Mouse (Mus musculus): ENCODE data around the gene Etv6. TPM values are rescaled to one million over a fixed set of nuclear protein-coding genes. Genes with fewer than 3 reads are reported as not detected.
A peak's percentile ranks its signal among the peaks of the same experiment; 100 is the strongest.

Etv6 gene
- polyA plus RNA-seq, 1 experiment from 2014 or later: 10.4 TPM

DNA sequence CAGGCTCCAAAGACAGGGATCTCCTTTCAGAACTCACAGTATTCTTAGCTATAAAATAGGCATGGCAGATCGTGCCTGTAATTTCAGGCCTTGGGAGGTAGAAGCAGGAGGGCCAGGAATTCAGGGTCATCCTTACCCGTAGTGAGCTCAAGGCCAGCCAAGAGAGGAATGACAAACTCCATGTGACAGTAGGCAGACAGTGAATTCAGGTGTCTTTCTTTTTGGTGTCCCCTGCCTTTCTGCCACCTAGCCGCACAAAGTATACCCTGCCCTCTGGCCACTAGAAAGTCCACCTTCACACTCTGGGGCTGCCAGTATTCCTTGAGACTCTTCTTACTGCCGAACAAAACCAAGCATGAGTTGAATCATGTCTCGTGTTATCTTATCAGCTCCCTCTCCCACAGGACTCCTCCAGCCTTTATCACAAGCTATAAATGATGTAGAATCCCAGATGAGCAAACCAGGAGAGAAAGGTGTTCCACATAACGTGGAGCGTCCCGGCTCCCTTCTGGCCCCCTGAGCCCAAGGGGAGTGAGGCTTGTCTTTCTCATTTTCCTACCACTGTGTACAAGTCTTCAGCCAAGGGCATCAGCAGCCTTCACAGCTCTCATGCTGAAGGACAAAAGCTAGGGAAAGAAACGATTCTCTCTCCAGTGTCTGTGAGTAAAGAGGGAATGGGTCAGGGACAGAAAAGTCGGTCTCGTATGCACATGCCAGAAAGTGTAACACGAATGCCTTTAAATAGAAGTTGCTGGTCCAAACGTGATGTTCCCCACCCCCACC is 175.4 kb downstream of the Etv6 start:
- Histone ChIP-seq H3K4me3 (replicated peaks; ENCODE audit: low read length) (no peak overlapping the region), H3K9ac (ENCODE audit: low read length) (no peak overlapping the region), H3K36me3 (ENCODE audit: control insufficient read depth, insufficient read depth, low read length) (no peaks in the 10 kb centered on the region), H3K4me1 (ENCODE audit: control insufficient read depth, insufficient read depth, low read length) (peaks cover 21% of the 10 kb centered on the region), H3K4me2 (ENCODE audit: low read depth, low read length) (no peak overlapping the region), H3K9me3 (replicated peaks; ENCODE audit: control insufficient read depth, low read length) (no peaks in the 10 kb centered on the region), H3K27ac (ENCODE audit: low read length) (no peak overlapping the region), H3K27me3 (ENCODE audit: control insufficient read depth, insufficient read depth, low read length) (no peaks in the 10 kb centered on the region)
- 74% methylated on average over 13 of the region's 13 CpGs for WGBS
- ATAC-seq (ENCODE audit: insufficient read depth, low FRiP score): no peak

DNA sequence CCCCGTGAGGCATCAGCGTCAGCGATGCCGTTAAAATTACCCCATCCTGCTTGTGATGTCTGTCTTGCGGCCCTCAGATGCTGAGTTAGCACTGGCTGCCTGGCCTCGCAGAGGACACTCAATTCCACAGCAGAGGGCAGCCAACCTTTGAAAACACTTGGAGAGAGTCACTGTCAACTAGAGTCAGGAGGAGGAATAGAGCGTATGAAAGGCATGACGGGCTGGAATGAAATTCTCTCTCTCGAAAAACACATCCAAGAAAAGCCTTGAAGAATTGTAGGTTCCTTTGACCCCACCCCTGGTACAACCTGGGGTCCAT is 175.9 kb downstream of the Etv6 start:
- H3K9ac ChIP-seq (ENCODE audit: low read length): no peak overlapping the region
- H3K27ac ChIP-seq (ENCODE audit: low read length): no peak overlapping the region
- 86% methylated on average over 9 of the region's 9 CpGs for WGBS
- peaks cover 21% of the 10 kb centered on the region for H3K4me1 ChIP-seq (ENCODE audit: control insufficient read depth, insufficient read depth, low read length)
- H3K36me3 ChIP-seq (ENCODE audit: control insufficient read depth, insufficient read depth, low read length): no peaks in the 10 kb centered on the region
- ATAC-seq (ENCODE audit: insufficient read depth, low FRiP score): no peak
- no peak overlapping the region for H3K4me3 ChIP-seq (replicated peaks; ENCODE audit: low read length)
- no peaks in the 10 kb centered on the region for H3K27me3 ChIP-seq (ENCODE audit: control insufficient read depth, insufficient read depth, low read length)
- no peaks in the 10 kb centered on the region for H3K9me3 ChIP-seq (replicated peaks; ENCODE audit: control insufficient read depth, low read length)
- no peak overlapping the region for H3K4me2 ChIP-seq (ENCODE audit: low read depth, low read length)

DNA sequence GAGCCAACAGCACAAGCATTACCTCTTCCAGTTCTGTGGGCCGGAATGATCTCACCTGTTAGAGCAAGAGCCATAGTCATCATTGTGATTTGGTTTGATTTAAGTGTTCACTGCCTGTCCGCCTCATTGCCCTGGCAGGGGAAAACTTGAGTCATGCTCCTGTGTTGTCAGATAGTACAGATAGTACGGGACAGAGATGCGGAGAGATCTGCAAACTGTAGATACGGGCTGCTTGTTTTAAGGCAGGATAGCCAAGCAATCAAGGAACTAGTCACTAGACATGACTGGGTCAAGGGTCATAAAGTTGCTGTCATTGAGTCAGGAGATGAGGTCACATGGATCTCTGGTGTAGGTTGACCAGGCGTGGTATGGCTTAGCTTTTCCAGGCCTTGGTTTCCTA is 182.2 kb downstream of the Etv6 start:
- H3K4me2 ChIP-seq (ENCODE audit: low read depth, low read length): no peak overlapping the region
- ATAC-seq (ENCODE audit: insufficient read depth, low FRiP score): no peak
- 91% methylated on average over 6 of the region's 6 CpGs for WGBS
- H3K4me1 ChIP-seq (ENCODE audit: control insufficient read depth, insufficient read depth, low read length): peaks cover 31% of the 10 kb centered on the region
- no peaks in the 10 kb centered on the region for H3K9me3 ChIP-seq (replicated peaks; ENCODE audit: control insufficient read depth, low read length)
- H3K4me3 ChIP-seq (replicated peaks; ENCODE audit: low read length): no peak overlapping the region
- no peak overlapping the region for H3K9ac ChIP-seq (ENCODE audit: low read length)
- H3K27me3 ChIP-seq (ENCODE audit: control insufficient read depth, insufficient read depth, low read length): no peaks in the 10 kb centered on the region
- H3K36me3 ChIP-seq (ENCODE audit: control insufficient read depth, insufficient read depth, low read length): no peaks in the 10 kb centered on the region
- no peak overlapping the region for H3K27ac ChIP-seq (ENCODE audit: low read length)

DNA sequence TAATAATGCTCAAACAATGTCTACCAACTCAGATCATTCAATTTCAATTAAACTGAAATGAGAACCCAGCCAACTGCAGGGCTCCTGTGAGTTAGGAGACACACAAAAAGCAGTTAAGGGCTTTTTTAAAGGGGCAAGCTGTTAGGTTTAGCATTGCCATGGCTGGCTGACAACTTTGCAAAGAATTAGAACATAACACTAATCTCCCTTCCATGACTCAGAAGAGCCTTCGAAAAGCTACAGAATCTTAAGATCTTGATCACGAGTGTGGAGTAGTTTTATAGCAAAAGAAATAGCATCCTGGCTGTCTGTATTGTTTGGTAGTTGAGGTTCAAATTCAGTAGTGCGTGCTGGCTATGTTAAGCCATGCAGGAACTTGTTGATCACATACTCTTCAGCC is 182.9 kb downstream of the Etv6 start:
- no peak overlapping the region for H3K9ac ChIP-seq (ENCODE audit: low read length)
- peaks cover 31% of the 10 kb centered on the region for H3K4me1 ChIP-seq (ENCODE audit: control insufficient read depth, insufficient read depth, low read length)
- ATAC-seq (ENCODE audit: insufficient read depth, low FRiP score): no peak
- no peaks in the 10 kb centered on the region for H3K9me3 ChIP-seq (replicated peaks; ENCODE audit: control insufficient read depth, low read length)
- no peak overlapping the region for H3K4me2 ChIP-seq (ENCODE audit: low read depth, low read length)
- 83% methylated on average over 3 of the region's 3 CpGs for WGBS
- H3K27ac ChIP-seq (ENCODE audit: low read length): no peak overlapping the region
- H3K27me3 ChIP-seq (ENCODE audit: control insufficient read depth, insufficient read depth, low read length): no peaks in the 10 kb centered on the region
- no peaks in the 10 kb centered on the region for H3K36me3 ChIP-seq (ENCODE audit: control insufficient read depth, insufficient read depth, low read length)
- H3K4me3 ChIP-seq (replicated peaks; ENCODE audit: low read length): no peak overlapping the region

DNA sequence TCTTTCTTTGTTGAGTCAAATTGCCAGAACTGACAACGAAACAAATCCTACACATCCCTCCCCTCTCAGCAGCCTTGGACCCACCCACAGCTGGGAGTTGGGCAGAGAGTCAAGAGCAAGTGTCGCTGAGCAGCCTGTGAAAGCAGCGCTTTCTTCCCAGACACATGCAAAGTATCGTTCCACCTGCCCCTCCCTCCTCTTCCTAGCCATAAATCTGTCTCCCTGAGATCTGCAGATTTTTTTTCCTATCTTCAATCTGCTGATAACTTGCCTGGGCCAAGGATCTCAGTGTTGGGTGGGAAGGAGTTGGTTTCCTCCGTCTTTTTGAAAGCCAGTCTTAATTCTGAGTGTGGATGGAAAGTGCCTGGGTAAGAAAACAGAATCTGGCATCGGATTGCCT is 183.9 kb downstream of the Etv6 start:
- Histone ChIP-seq H3K27ac (ENCODE audit: low read length) (peak overlapping the region; percentile 41; the same call in 1 of the 2 replicates), H3K36me3 (ENCODE audit: control insufficient read depth, insufficient read depth, low read length) (no peaks in the 10 kb centered on the region), H3K4me1 (ENCODE audit: control insufficient read depth, insufficient read depth, low read length) (peaks cover 31% of the 10 kb centered on the region), H3K4me3 (replicated peaks; ENCODE audit: low read length) (no peak overlapping the region), H3K27me3 (ENCODE audit: control insufficient read depth, insufficient read depth, low read length) (no peaks in the 10 kb centered on the region), H3K4me2 (ENCODE audit: low read depth, low read length) (peak overlapping the region; percentile 7; the same call in 1 of the 2 replicates), H3K9me3 (replicated peaks; ENCODE audit: control insufficient read depth, low read length) (no peaks in the 10 kb centered on the region), H3K9ac (ENCODE audit: low read length) (peak overlapping the region; percentile 14; the same call in 1 of the 2 replicates)
- WGBS: 35% methylated on average over 6 of the region's 6 CpGs
- ATAC-seq (ENCODE audit: insufficient read depth, low FRiP score): no peak

DNA sequence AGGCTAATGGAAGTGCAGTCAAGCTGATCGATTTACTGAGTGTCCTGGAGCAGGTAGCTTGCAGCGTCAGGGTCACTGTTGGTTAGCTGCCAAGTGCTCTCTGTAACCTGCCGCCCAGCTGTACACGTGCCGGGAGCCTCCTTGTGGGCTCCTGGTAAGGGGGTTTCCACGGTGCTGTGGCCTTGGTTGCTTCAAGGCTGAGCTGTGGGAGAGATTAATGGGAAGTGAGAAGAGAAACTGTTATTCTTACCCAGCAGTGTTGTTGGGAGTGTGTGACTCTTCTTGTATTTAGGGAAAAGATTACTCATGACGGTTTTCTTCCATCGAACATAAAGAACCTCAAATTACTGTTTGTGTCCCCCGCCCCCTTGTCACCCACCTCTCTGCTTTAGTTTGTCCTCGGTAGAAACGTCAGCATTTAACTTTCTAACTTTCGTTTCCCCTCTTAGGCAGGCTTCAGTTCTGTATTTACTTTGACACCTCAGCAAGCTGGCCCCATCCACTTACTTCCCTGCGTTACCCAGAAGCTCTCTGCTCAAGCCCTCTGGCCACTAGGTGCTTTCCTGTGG is 184.8 kb downstream of the Etv6 start:
- ATAC-seq (ENCODE audit: insufficient read depth, low FRiP score): no peak

DNA sequence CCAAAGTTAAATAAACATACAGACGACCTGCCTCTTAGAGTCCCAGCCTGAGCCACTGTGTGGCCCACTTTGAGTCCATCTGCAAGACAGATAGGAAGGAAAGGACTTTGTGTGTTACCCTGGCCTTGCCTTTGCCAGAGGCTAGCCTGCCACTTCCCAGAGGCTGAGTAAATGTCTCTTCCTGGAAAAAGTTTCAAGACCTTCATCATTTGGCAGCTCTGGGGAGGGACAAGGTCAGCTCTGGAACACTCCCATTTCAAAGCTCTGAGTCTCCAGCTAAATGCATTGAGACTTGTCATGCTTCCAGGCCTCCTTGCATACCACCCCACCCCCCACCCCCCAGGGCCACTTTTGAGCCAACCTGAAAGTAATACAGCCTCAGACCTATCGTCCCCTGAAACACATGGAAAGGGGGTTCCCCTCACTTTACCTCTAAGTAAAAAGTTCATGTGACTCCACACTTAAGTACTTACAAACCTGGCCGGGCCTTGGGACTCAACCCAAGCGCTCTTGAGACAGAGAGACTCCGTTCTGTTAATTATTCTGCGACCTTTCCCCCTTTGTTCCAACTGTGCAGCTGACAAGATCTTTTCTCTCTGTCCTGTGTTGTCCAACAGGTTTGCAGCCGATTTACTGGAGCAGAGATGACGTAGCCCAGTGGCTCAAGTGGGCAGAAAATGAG is 186.9 kb downstream of the Etv6 start:
- H3K9ac ChIP-seq (ENCODE audit: low read length): no peak overlapping the region
- no peak overlapping the region for H3K4me2 ChIP-seq (ENCODE audit: low read depth, low read length)
- H3K27ac ChIP-seq (ENCODE audit: low read length): no peak overlapping the region
- H3K36me3 ChIP-seq (ENCODE audit: control insufficient read depth, insufficient read depth, low read length): no peaks in the 10 kb centered on the region
- no peaks in the 10 kb centered on the region for H3K27me3 ChIP-seq (ENCODE audit: control insufficient read depth, insufficient read depth, low read length)
- WGBS: 55% methylated on average over 8 of the region's 8 CpGs
- H3K4me1 ChIP-seq (ENCODE audit: control insufficient read depth, insufficient read depth, low read length): peaks cover 31% of the 10 kb centered on the region
- H3K4me3 ChIP-seq (replicated peaks; ENCODE audit: low read length): no peak overlapping the region
- H3K9me3 ChIP-seq (replicated peaks; ENCODE audit: control insufficient read depth, low read length): no peaks in the 10 kb centered on the region
- no peak for ATAC-seq (ENCODE audit: insufficient read depth, low FRiP score)

More for the DNA sequence above, 184.8 kb downstream of the Etv6 start:
- WGBS: 53% methylated on average over 13 of the region's 13 CpGs
- Histone ChIP-seq H3K27ac (ENCODE audit: low read length) (no peak overlapping the region), H3K4me2 (ENCODE audit: low read depth, low read length) (no peak overlapping the region), H3K4me3 (replicated peaks; ENCODE audit: low read length) (no peak overlapping the region), H3K27me3 (ENCODE audit: control insufficient read depth, insufficient read depth, low read length) (no peaks in the 10 kb centered on the region), H3K4me1 (ENCODE audit: control insufficient read depth, insufficient read depth, low read length) (peaks cover 31% of the 10 kb centered on the region), H3K9me3 (replicated peaks; ENCODE audit: control insufficient read depth, low read length) (no peaks in the 10 kb centered on the region), H3K9ac (ENCODE audit: low read length) (no peak overlapping the region), H3K36me3 (ENCODE audit: control insufficient read depth, insufficient read depth, low read length) (no peaks in the 10 kb centered on the region)

DNA sequence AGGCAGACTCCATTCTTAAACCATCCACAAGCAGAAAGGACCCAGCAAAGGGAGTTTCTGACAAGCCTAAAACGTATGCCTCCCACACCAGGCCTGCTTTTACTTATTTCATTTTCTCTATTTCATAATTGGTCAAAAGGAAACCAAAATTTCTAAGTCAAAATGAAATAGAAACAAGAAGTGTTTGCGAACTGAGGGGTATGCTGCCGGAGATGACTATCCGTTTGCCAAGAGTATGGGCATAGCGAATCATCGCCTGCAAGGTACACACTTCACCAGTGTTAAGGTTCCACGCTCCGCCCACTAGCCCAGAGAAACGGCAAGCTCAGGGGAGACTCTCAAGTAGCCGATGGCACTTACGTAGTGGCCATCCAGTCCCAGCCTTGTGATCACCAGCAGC is 190.1 kb downstream of the Etv6 start:
- Histone ChIP-seq H3K4me2 (ENCODE audit: low read depth, low read length) (no peak overlapping the region), H3K4me1 (ENCODE audit: control insufficient read depth, insufficient read depth, low read length) (peaks cover 15% of the 10 kb centered on the region; the same call in 1 of the 2 replicates), H3K4me3 (replicated peaks; ENCODE audit: low read length) (no peak overlapping the region), H3K27me3 (ENCODE audit: control insufficient read depth, insufficient read depth, low read length) (no peaks in the 10 kb centered on the region), H3K27ac (ENCODE audit: low read length) (no peak overlapping the region), H3K9ac (ENCODE audit: low read length) (no peak overlapping the region), H3K36me3 (ENCODE audit: control insufficient read depth, insufficient read depth, low read length) (no peaks in the 10 kb centered on the region; the same call in 1 of the 2 replicates), H3K9me3 (replicated peaks; ENCODE audit: control insufficient read depth, low read length) (no peaks in the 10 kb centered on the region)
- ATAC-seq (ENCODE audit: insufficient read depth, low FRiP score): no peak
- whole genome bisulfite sequencing: 90% methylated on average over 11 of the region's 11 CpGs
